Mouse (Mus musculus) heart, embryonic 11.5 days (tissue): ENCODE data around the gene Sema4f. TPM values are rescaled to one million over a fixed set of nuclear protein-coding genes. Genes with fewer than 3 reads are reported as not detected.

ENCODE experiments used
- ATAC-seq: fragments of 200-750 bp; cut with Nextera tagmentation; replicated peaks from 2 replicates; pipeline ENCODE4 v1.8.0; 2017; ENCODE audit warnings: moderate library complexity; ENCODE audit not compliant: insufficient number of reproducible peaks, low FRiP score, low TSS enrichment
- H3K27ac ChIP-seq: fragments of 300-500 bp; sonication (generic); 2 replicates; pipeline ENCODE4 v1.5.1; 2014; ENCODE audit warnings: mild to moderate bottlenecking, low read depth, low read length
- H3K27me3 ChIP-seq: fragments of 300-500 bp; sonication (generic); 2 replicates; pipeline ENCODE4 v1.6.1; 2014; ENCODE audit warnings: mild to moderate bottlenecking, low read length, mixed read lengths; ENCODE audit not compliant: control insufficient read depth, insufficient read depth
- H3K36me3 ChIP-seq: fragments of 300-500 bp; sonication (generic); 2 replicates; pipeline ENCODE4 v1.6.1; 2014; ENCODE audit warnings: mild to moderate bottlenecking, low read length, moderate library complexity, mixed read lengths; ENCODE audit not compliant: control insufficient read depth, insufficient read depth
- H3K4me1 ChIP-seq: fragments of 300-500 bp; sonication (generic); 2 replicates; pipeline ENCODE4 v1.6.1; 2014; ENCODE audit warnings: low read length; ENCODE audit not compliant: control insufficient read depth, insufficient read depth
- H3K4me2 ChIP-seq: fragments of 300-500 bp; sonication (generic); 2 replicates; pipeline ENCODE4 v1.6.1; 2014; ENCODE audit warnings: mild to moderate bottlenecking, moderate library complexity
- H3K4me3 ChIP-seq: fragments of 300-500 bp; sonication (generic); 2 replicates; pipeline ENCODE4 v1.5.1; 2014; ENCODE audit warnings: low read depth, low read length
- H3K9ac ChIP-seq: fragments of 300-500 bp; sonication (generic); 2 replicates; pipeline ENCODE4 v1.6.1; 2014; ENCODE audit warnings: mild to moderate bottlenecking, low read depth, low read length, moderate library complexity
- H3K9me3 ChIP-seq: fragments of 300-500 bp; sonication (generic); replicated peaks from 2 replicates; pipeline ENCODE4 v1.6.1; 2016; ENCODE audit warnings: low read length; ENCODE audit not compliant: control insufficient read depth
- WGBS: fragments of 180-500 bp; shearing (Covaris S2); extraction: QIAGEN DNeasy Blood & Tissue Kit; methylation state at CpG from one replicate; pipeline ENCODE4 v1.1.7; 2014; ENCODE audit not compliant: insufficient replicate concordance; 5-methylcytosine and 5-hydroxymethylcytosine counted together
- polyA plus RNA-seq: library from polyadenylated mRNA; unstranded; fragments of >200 nt; fragmentation: Nextera tagmentation; extraction: Ambion mirVana; gene quantifications from 2 replicates; pipeline ENCODE4 v1.2.1, GENCODE M21; 2014

The Sema4f gene
- polyA plus RNA-seq, 1 experiment from 2014 or later = 0.04 TPM

DNA sequence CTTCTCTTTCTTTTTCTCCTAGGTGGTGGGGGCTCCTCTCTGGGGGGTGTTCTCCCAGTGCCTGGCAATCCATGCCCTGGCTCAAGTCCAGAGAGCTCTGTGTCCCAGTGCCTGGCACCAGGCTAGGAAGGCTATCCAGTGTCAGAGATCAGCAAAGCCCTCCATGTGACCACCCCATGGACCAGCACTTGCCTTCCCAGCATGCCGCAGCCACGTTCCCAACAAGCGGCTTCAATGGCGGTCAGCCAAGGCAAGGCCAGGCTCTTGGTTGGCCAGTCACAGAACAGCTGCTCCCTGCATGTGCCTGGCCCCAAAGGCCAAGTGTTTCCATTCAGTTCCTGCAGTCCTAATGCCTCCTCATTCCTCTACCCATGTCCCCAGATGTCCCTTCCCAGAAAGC is 53.2 kb downstream of the Sema4f start:
- no peak overlapping the region for H3K27ac ChIP-seq

GRCm38 (mm10) chr6:82885909-82886308 is 53.7 kb downstream of the Sema4f start:
- Histone ChIP-seq H3K27ac (no peak overlapping the region), H3K36me3 (no peaks in the 10 kb centered on the region), H3K4me1 (peaks cover 8% of the 10 kb centered on the region; the same call in 1 of the 2 replicates), H3K27me3 (no peaks in the 10 kb centered on the region), H3K4me3 (no peak overlapping the region), H3K9ac (no peak overlapping the region), H3K9me3 (no peaks in the 10 kb centered on the region), H3K4me2 (no peak overlapping the region)
- 84% methylated on average over 4 of the region's 4 CpGs for WGBS
- ATAC-seq = no peak

More for the DNA sequence above, 53.2 kb downstream of the Sema4f start:
- peaks cover 9% of the 10 kb centered on the region; the same call in 1 of the 2 replicates for H3K4me1 ChIP-seq
- no peak for ATAC-seq
- H3K4me3 ChIP-seq = no peak overlapping the region
- H3K9me3 ChIP-seq = no peaks in the 10 kb centered on the region
- H3K9ac ChIP-seq = no peak overlapping the region
- H3K36me3 ChIP-seq = no peaks in the 10 kb centered on the region
- no peaks in the 10 kb centered on the region for H3K27me3 ChIP-seq
- 89% methylated on average over 4 of the region's 4 CpGs for WGBS
- H3K4me2 ChIP-seq = no peak overlapping the region

- WGBS = 83% methylated on average over 2 of the region's 2 CpGs
- H3K4me3 ChIP-seq = no peak overlapping the region
- no peak overlapping the region for H3K9ac ChIP-seq
- no peak overlapping the region for H3K4me2 ChIP-seq
- no peaks in the 10 kb centered on the region for H3K9me3 ChIP-seq
- ATAC-seq = no peak
- H3K36me3 ChIP-seq = no peaks in the 10 kb centered on the region
- no peaks in the 10 kb centered on the region for H3K27me3 ChIP-seq
- H3K27ac ChIP-seq = no peak overlapping the region; the same call in 1 of the 2 replicates
- H3K4me1 ChIP-seq = peaks cover 8% of the 10 kb centered on the region; the same call in 1 of the 2 replicates
Measured at GRCm38 (mm10) chr6:82885441-82885840, 54.1 kb downstream of the Sema4f start.

GRCm38 (mm10) chr6:82884570-82884969 is 55.0 kb downstream of the Sema4f start:
- Histone ChIP-seq H3K27ac (peak overlapping the region; percentile 71), H3K9ac (no peak overlapping the region)
- ATAC-seq = no peak; the same call in 1 of the 2 replicates

GRCm38 (mm10) chr6:82881485-82882096 is 58.0 kb downstream of the Sema4f start:
- 0 out of 2 replicates have a peak, but pooled peaks have one; percentile 47 for ATAC-seq
- H3K4me2 ChIP-seq = peak overlapping the region; percentile 31
- H3K36me3 ChIP-seq = no peaks in the 10 kb centered on the region
- H3K9ac ChIP-seq = 0 out of 2 replicates have a peak overlapping the region, but pooled peaks have one; percentile 28
- no peaks in the 10 kb centered on the region for H3K27me3 ChIP-seq
- H3K4me1 ChIP-seq = peaks cover 8% of the 10 kb centered on the region; the same call in 1 of the 2 replicates
- 45% methylated on average over 21 of the region's 21 CpGs for WGBS
- H3K9me3 ChIP-seq = no peaks in the 10 kb centered on the region
- H3K4me3 ChIP-seq = no peak overlapping the region
- H3K27ac ChIP-seq = no peak overlapping the region

More at GRCm38 (mm10) chr6:82884570-82884969, 55.0 kb downstream of the Sema4f start:
- WGBS = 22% methylated on average over 3 of the region's 3 CpGs
- no peaks in the 10 kb centered on the region for H3K9me3 ChIP-seq
- H3K36me3 ChIP-seq = no peaks in the 10 kb centered on the region
- no peak overlapping the region for H3K4me3 ChIP-seq
- peaks cover 8% of the 10 kb centered on the region; the same call in 1 of the 2 replicates for H3K4me1 ChIP-seq
- no peak overlapping the region for H3K4me2 ChIP-seq
- no peaks in the 10 kb centered on the region for H3K27me3 ChIP-seq

DNA sequence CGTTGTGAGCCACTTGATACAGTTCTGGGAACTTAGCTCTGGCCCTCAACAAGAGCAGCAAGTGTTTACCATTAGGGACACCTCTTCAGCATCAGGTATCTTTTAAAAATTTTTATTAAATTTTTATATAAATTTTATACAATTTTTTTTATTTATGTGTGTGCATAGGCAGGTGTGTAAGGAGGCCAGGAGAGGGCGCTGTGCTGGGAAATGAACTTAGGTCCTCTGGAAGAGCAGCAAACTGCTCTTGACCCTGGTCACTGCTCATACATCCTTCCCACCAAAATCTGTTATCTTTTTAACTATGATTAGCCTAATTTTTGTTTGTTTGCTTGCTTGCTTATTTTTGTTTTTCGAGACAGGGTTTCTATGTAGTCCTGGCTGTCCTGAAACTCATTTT is 58.8 kb downstream of the Sema4f start:
- WGBS = 77% methylated on average over 3 of the region's 3 CpGs
- no peak for ATAC-seq

GRCm38 (mm10) chr6:82879463-82880089 is 60.0 kb downstream of the Sema4f start:
- ATAC-seq = no peak
- 69% methylated on average over 11 of the region's 11 CpGs for WGBS

More for the DNA sequence above, 58.8 kb downstream of the Sema4f start:
- Histone ChIP-seq H3K9ac (no peak overlapping the region), H3K4me2 (no peak overlapping the region), H3K4me3 (no peak overlapping the region), H3K27ac (no peak overlapping the region), H3K4me1 (peaks cover 8% of the 10 kb centered on the region; the same call in 1 of the 2 replicates), H3K9me3 (no peaks in the 10 kb centered on the region), H3K27me3 (no peaks in the 10 kb centered on the region), H3K36me3 (no peaks in the 10 kb centered on the region)

GRCm38 (mm10) chr6:82875509-82875935 is 64.0 kb downstream of the Sema4f start:
- ATAC-seq = no peak
- no peaks in the 10 kb centered on the region for H3K36me3 ChIP-seq
- no peak overlapping the region for H3K27ac ChIP-seq
- H3K4me3 ChIP-seq = no peak overlapping the region
- no peak overlapping the region for H3K9ac ChIP-seq
- H3K27me3 ChIP-seq = no peaks in the 10 kb centered on the region
- H3K4me2 ChIP-seq = no peak overlapping the region
- WGBS = 59% methylated on average over 6 of the region's 6 CpGs
- no peaks in the 10 kb centered on the region for H3K4me1 ChIP-seq
- no peaks in the 10 kb centered on the region for H3K9me3 ChIP-seq

More at GRCm38 (mm10) chr6:82879463-82880089, 60.0 kb downstream of the Sema4f start:
- Histone ChIP-seq H3K4me3 (no peak overlapping the region), H3K36me3 (no peaks in the 10 kb centered on the region), H3K9ac (no peak overlapping the region), H3K27ac (no peak overlapping the region), H3K9me3 (no peaks in the 10 kb centered on the region), H3K27me3 (no peaks in the 10 kb centered on the region), H3K4me1 (peaks cover 5% of the 10 kb centered on the region; the same call in 1 of the 2 replicates), H3K4me2 (no peak overlapping the region)
